Mouse (Mus musculus): Measurements from ENCODE around the gene Tagln.

The Tagln gene

DNA sequence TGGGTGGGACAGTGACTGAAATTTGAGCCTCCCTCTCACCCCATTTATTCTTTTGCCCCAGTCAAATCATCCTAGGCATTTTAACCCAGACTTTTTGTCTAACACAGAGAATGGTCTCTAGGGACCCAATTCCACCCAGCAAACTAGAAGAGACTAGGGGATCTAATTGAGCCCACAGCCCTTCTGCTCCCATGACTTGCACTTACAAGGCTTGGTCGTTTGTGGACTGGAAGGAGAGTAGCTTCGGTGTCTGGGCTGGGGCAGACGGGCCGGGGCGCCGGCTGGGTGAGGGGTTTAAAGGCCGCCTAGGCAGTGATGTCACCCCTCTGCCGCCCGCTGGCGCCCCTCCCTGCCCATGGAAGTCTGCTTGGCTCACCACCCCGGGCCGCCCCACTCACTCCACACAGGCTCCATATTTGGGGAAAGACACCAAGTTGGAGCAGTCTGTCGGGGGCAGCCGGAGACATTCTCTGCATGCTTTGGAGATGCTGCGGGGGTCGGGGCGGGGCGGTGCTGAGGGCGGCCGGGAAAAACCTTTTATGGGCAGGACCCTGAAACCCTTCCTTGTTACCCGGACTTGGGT, at the start of gene Tagln:
Tagln (minus strand) TSS at position 431 of the 583 bp plus-strand sequence.
- DNase-seq (ENCODE audit: low read depth, low spot score) = no peak

- no peak for DNase-seq (ENCODE audit: low read depth, low spot score)
These were observed 49.3 kb upstream of the Tagln start for GRCm38 (mm10) chr9:45985229-45985567.

- DNase-seq (ENCODE audit: low read depth, low spot score) = peak; percentile 85
These were observed 48.8 kb upstream of the Tagln start for GRCm38 (mm10) chr9:45984409-45985228.

GRCm38 (mm10) chr9:45983676-45984408, 48.0 kb upstream of the Tagln start:
- peak; percentile 19 for DNase-seq (ENCODE audit: low read depth, low spot score)

DNA sequence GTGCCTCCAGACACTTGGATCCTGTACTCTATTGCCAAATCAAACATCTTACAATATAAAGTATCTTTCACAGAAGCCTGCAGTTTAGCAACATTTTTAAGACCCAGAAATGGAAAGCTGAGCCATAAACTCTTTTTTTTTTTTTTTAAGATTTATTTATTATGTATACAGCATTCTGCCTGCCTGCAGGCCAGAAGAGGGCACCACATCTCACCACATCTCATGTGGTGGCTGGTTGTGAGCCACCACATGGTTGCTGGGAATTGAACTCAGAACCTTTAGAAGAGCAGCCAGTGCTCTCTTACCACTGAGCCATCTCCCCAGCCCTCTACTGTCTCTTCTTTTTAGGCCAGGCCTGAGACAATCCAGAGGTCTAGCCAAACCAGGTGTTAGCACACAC, 45.5 kb upstream of the Tagln start:
- DNase-seq (ENCODE audit: low read depth, low spot score) = no peak

DNA sequence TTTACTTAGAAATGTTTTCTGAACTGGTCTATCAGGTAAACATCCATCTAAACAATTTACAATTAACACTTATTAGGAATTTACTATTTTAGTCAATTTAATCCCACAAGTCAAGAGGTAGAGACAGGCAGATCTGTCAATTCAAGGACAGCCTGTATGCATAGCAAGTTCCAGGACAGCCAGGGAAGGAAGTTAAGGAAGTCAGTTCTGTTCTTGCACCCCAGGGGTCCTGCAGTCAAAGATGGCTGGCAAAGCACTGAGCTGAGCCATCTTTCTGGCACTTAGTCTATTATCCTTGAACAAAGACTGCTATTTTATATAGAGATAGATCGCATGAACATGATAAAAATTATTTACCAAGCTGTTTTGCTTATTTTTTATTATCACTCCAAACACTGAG, 44.8 kb upstream of the Tagln start:
- DNase-seq (ENCODE audit: low read depth, low spot score) = no peak

GRCm38 (mm10) chr9:45979778-45980177, 43.9 kb upstream of the Tagln start:
- DNase-seq (ENCODE audit: low read depth, low spot score) = no peak

GRCm38 (mm10) chr9:45976884-45977283, 41.0 kb upstream of the Tagln start:
- no peak for DNase-seq (ENCODE audit: low read depth, low spot score)

DNA sequence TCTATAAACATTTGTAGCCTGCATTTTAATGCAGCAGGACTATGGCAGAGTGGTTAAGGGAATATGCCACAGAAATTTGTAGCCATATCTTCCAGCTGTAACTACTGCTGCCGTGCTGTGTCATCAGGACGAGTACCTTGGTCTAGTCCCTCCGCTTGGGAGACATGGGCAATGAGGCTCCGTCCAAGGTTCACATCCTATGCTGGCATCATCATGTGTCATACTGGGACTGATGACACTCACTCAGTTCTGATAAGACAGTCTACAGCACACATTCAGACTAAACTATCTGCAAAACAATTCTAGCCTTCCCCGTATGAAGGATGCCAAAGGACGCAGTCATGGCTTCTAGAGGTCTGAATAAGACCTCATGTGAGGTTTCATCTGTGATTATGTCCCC, 27.7 kb upstream of the Tagln start:
- no peak for DNase-seq (ENCODE audit: low read depth, low spot score)

DNA sequence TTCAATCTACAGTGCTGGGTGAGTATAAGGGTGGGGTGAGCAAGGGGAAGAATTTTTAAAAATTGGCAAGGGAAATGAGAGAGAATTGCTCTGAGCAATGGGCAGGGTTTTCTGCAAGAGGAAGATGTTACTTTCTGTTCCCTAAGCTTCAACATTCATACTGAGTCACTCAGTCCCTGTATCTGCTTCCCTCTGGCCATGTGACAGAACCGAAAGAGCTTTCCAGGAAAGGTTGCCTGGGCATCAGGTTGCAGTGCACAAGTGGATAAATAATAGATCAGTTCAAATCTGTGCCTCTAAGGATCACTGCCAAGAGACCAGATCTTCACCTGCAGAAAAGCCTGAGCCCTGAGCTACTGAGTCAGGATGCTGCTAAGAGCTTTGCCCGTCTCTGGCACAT, 26.0 kb upstream of the Tagln start:
- DNase-seq (ENCODE audit: low read depth, low spot score) = no peak

GRCm38 (mm10) chr9:45959661-45960060, 23.8 kb upstream of the Tagln start:
- no peak for DNase-seq (ENCODE audit: low read depth, low spot score)

- DNase-seq (ENCODE audit: low read depth, low spot score) = no peak
These were observed 23.0 kb upstream of the Tagln start for GRCm38 (mm10) chr9:45958851-45959250.

DNA sequence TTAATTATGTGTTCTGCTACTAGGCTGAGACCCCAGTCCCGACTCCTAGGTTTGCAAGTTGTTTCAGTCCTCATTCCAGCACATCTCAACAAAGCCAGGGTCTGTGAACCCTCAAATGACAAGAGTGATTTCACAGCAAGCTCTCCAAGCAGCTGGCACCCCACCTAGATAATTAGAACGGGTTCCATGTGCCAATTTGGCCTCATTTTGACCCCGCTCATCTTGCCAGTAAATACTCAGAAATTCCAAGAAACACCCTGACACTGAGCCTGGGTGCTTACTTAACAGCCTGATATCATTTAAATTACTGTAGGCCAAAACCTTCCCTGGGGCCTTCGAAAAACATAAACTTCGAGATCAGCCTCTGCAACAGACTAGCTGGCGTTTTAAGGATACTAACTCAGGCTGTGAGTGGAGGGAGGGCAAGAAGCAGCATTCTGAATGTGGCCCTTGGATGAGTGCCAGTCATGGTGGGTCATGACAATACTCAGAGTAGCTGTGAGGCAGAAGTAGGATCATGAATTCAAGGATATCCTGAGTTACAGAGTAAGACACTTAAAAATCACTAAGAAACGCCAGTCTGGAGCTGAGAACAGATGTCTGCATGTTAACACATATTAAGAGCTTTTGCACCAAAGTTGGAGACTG, 22.3 kb upstream of the Tagln start:
- no peak for DNase-seq (ENCODE audit: low read depth, low spot score)

- DNase-seq (ENCODE audit: low read depth, low spot score) = peak; percentile 87
These were observed 19.5 kb upstream of the Tagln start, which contains the start of gene Sidt2 for GRCm38 (mm10) chr9:45955107-45955963. Gene Sidt2, minus strand, starts transcription at chr9:45955258.

DNA sequence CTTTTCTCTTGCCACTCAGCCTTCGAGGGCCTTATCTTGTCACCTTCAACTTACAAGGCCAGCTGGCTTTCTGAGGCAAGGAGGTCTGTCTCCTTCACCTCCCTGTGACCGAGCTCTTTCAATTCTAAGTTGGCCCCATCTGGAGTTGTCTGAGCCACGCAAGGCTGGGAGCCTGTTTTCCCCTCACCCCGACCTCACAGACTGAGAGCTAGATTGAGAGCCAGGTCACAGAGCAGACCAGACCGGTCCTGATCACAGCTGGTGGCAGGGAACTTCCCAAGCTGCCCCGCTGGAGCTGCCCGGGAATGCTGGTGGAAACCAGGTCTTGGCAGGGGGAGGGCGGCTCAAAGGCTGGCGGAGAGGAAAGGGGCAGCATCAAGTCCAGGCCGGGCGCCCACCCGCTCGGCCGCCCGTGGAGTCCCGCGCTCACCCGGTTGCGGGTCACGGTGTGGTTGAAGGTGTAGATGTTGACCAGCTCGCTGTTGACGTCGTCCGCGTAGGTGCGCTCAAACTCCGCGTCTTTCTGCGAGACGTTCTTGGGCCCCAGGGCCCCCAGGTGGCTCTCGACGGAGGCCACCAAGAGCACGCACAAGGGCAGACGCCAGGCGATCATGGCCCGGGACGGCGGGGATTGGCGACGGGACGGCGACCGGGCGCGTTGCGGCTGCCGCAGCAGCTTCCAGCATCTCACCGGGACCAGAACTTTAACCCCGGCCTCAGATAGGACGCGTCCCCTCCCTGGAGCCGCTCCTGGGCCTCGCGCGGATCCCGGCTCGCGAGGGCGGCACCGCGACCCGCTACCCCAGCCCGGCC, 18.6 kb upstream of the Tagln start:
- peak; percentile 38 for DNase-seq (ENCODE audit: low read depth, low spot score)

- no peak for DNase-seq (ENCODE audit: low read depth, low spot score)
These were observed 17.8 kb upstream of the Tagln start for GRCm38 (mm10) chr9:45953511-45954293.

DNA sequence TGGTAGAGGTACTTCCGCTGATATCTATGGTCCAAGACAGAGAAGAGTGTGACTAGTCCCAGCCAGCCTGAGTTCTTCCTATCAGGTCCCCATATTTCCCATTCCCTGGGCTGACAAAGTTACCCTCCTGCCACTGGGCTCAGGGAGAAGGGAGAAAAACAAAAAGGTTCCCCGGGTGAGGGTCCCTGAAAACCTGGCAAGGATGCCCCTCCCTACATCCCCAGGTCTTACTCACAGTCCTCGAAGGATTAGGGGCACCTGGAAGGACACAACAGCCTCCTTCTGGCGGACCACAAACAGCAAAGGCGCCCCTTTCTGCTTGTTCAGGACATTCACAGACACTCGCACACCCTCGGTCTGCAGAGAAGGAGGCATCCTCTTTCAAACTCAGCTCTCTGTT, 17.0 kb upstream of the Tagln start:
- no peak for DNase-seq (ENCODE audit: low read depth, low spot score)

GRCm38 (mm10) chr9:45952057-45952456, 16.2 kb upstream of the Tagln start:
- no peak for DNase-seq (ENCODE audit: low read depth, low spot score)

DNA sequence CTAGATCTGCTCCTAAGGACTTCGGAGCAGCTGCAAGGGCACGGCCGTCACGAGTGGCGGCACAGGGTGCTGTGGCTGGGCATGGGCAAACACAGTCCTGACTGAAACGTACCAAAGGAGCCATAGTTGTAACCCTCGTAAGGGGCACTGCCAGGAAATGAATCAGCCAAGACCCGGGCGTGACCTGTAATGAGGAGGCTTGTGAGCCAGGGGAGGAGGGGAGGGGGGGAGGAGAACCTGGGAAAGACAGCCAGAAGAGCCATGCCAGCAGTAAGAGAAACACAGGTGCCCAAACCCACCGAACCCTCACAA, 11.0 kb upstream of the Tagln start:
- DNase-seq (ENCODE audit: low read depth, low spot score) = no peak

Measured in forelimb bud, embryonic 11.5 days (tissue).